Mouse (Mus musculus): ENCODE data around the gene Csrp3.

Gene Csrp3

DNA sequence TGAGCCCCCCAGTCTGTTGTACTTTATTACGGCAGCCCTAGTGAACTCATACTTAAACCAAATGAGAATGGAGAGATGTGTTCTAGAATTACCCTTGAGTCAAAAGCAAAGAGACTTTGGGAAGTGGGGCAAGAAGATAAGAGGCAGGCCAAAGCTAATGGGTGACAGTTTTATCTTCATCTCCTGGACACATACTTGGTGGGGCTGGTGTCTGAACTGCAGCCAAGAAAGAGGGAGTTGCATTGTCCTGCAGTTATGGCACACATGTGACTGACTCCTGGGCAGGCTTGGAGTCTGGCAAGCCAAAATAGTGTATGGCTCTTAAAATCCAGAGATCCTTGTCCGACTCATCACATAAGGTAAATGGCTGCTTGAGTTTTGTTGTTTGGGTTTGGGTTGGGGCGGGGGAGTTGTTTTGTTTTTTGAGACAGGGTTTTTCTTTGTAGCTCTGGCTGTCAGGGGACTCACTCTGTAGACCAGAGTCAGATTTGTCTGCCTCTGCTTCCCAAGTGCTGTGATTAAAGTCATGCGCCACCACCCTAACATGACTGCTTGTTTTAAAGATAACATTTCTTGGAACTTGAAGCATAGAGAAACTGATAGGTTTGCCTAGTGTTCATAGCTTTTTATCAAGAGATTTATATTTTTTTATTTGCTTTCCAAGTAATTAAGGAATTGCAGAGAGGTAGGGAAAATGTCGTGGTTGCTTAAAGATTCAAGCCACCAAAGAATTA lies 18.5 kb downstream of the Csrp3 start:
- DNase-seq (ENCODE audit: low spot score): no peak

DNA sequence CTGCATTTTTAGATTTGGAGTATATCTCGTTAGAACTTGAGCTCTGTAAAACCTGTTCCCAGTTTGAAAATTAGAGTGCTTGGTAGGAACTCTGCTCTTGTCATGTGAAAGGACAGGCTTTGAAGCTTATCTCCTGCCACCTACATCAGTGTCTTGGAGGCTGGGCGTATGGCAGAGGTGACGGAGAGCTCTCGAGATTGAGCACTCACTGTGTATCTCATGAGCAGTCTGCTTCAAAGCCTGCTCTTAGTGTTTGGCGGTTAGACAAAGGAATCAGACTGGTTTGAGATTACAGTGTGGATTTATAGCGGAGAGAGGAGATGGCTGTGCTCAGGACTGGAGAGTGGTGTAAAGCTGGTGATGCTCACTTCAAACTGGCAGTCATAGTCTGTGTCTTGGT lies 22.7 kb downstream of the Csrp3 start:
- no peak for DNase-seq (ENCODE audit: low spot score)

DNA sequence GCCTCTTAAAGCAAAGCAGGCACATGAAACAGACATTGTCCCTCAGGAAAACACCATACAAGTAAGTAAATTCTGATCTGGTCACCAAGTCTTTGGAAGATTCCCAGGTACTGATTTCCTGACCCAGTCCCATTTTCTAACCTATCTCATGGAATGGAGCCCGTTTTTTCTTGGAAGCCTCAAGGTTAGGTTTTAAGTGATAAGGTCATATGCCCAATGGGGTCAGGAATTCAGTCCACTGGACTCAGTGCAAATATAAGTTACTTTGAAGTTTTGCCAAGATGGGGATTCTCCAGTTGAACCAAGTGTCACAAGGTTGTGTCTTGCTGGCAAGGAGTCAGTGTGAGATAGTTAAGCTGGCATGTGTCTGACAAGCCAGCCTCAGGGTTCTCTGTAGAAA lies 23.2 kb downstream of the Csrp3 start:
- no peak for DNase-seq (ENCODE audit: low spot score)

DNA sequence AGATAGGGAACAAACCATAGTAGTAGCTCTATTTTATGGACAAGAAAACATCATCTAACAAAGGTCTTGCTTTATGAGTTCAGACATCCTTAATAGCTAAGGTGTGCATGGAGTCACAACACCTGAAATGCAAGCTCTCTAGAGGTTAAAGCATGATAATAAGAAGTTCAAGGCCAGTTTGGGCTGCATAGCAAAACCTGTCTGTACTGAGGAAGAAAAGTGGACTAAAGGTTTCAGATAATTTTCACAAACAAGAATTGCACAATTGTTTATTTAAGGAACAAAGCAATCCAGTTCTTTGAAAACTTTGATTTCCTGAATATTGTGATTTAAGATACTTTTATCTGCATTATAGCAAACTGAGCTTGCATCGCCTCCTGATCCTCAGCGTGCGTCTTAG lies 24.2 kb downstream of the Csrp3 start:
- no peak for DNase-seq (ENCODE audit: low spot score)

DNA sequence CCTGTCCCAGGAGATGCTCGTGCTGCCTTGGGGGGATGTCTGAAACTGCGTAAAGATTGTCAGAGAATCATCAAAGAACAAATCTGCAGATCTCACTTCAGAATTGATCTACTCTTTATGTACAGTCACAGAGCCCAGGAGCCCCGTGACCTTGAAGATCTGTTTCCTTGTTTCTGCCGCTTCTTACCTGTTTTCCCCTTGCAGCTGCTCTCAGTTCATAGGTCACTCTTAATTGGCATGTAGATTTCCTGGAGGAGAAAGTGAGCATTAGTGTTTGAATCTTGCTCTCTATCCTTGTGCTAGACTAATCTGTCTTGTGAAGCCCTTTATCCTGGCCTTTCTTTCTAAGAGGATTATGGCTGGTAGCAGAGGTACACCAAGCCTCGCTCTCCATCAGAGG lies 26.2 kb downstream of the Csrp3 start:
- DNase-seq (ENCODE audit: low spot score): no peak

DNA sequence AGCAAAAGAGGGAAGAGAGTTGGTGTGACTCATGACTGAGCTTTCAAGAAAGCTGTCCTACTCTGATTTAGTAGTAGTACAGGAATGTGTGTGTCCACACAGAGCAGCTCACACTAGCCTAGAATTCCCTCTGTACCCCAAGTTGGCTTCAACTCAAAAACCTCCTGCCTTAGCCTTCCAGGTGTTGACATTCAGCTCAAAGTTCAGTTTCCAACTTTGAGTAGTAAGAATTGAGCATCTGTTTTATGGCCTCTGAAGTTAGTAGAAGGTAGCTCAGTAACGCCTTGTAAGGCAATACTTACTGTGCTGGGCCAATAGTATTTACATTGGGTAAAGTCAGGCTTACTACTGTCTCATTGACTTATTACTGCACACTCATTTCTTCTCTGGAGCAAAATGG lies 34.2 kb downstream of the Csrp3 start:
- DNase-seq (ENCODE audit: low spot score): no peak

DNA sequence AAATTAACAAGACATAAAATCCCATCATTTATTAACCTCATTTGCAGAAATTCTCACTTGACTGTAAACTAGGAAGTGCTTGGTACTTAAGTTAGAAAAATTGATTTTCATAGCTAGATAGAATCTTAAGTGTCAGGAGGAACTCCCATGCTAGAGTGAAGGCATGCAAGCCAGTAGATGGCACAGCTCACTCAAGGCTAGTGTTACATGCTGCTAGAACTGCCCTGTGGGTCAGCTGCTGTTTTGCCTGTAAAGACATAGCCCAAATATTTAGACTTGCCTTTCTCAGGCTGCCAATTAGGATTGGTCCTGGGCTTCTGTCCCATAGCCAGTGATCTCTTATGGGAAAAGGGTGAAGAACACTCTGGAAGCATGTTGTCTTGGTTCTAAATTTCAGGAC lies 35.5 kb downstream of the Csrp3 start:
- DNase-seq (ENCODE audit: low spot score): no peak

DNA sequence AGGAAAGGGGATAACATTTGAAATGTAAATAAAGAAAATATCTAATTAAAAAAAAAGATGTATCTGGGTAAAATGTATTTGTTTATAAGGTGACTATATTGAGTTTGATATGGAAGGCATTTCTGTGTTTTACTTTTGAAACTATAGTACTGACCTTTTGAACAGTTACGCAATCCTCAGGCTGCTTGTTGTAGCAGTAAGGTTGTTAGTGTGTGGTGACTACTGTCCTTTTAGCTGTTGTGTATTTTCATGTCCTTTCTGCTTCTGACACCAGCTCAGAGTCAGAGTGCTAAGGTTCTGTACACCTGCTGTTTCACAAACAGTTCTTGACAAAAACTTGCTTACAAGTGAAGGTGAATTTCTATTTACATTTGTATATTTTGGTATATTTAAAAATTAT lies 37.2 kb downstream of the Csrp3 start:
- DNase-seq (ENCODE audit: low spot score): no peak

DNA sequence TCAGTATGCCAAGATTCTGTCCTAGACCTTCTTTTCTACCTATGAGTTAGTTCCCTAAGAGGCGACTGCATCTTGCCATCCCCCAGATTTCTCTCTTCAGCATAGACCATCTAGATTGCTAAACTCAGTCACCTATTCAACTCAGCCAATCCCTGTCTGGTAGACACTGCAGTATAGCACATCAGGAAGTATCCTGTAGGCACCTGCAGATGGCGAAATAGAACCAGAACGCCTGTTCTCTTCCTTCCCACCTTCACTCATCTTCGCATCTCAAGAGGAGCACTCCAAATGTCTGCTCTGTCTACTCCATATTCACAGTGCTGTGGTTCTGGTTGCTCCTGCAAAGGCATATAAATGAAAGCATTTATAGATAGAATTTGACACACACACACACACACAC lies 41.2 kb downstream of the Csrp3 start:
- no peak for DNase-seq (ENCODE audit: low spot score)

DNA sequence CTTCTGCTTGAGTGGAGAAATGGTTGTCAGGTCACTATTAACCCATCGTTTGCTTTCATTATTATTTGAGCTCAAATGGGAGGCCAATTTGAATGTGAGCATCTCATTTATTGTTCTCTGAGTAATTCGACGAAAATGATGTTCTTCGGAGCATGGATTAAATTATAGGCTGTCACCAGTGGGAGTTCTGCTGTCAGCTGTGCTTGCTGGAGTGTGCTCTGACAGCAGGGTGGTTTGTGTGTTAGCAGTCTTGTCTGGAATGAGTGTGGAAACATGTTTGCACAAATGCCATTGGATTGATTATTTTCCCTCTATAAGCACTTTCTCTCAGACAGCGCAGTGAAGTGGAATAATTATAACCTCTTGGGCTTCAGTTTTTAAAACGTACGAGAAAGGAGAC lies 44.5 kb downstream of the Csrp3 start:
- DNase-seq (ENCODE audit: low spot score): no peak

DNA sequence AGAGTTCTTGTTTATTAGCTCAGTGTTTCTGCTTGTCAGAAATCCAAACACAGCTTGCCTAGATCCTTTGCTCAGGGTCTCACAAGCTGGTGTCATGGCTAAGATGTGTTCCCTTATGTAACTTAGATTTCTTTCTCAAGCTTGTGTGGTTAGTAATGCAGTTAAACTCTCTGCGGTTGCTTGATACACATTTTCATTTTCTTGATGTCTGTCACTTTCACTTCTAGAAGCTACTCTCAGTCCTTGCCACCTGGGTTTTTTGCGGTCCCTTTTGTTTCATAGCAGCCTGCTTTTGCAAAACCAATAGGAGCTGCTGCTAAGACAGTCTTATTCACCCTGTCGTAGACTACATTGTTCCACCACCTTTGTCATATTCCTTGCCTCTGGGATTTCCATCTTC lies 52.7 kb downstream of the Csrp3 start:
- no peak for DNase-seq (ENCODE audit: low spot score)

DNA sequence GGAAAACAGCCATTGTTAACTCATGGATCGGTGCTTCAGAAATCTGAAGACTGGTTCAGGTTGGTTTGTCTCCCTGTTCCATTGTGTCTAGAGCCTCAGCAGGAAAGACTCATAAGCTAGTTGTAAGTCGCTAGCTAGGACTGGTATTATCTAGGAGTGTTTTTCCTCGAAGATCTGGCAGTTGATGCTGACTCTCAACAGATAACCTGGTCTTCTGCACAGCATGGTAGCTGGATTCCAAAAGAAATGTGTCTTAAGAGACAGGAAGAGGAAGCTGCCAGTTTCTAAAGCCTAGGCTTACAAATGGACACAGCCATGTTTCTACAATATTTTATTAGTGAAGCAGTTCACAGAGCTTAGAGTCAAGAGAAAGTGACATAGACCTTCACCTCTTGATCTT lies 56.4 kb downstream of the Csrp3 start:
- no peak for DNase-seq (ENCODE audit: low spot score)

DNA sequence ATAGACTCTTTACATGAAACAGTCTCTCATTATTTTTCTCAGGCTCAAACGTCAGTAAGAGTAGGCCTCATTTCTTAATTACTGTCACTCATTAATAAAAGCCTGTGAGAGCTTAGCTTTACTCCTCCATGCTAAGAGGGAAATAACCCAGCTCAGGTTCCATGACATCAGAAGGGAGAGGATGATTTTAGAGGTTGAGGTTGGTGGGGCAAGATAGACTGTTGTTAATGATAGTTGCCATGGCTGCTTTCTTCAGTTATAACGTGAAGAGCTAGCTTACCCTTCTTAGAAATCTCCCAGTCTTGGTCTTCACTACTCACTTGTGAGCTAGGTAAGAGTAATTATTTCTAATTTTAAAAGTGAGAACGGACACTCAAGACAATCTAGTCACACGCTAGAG lies 57.7 kb downstream of the Csrp3 start:
- no peak for DNase-seq (ENCODE audit: low spot score)

DNA sequence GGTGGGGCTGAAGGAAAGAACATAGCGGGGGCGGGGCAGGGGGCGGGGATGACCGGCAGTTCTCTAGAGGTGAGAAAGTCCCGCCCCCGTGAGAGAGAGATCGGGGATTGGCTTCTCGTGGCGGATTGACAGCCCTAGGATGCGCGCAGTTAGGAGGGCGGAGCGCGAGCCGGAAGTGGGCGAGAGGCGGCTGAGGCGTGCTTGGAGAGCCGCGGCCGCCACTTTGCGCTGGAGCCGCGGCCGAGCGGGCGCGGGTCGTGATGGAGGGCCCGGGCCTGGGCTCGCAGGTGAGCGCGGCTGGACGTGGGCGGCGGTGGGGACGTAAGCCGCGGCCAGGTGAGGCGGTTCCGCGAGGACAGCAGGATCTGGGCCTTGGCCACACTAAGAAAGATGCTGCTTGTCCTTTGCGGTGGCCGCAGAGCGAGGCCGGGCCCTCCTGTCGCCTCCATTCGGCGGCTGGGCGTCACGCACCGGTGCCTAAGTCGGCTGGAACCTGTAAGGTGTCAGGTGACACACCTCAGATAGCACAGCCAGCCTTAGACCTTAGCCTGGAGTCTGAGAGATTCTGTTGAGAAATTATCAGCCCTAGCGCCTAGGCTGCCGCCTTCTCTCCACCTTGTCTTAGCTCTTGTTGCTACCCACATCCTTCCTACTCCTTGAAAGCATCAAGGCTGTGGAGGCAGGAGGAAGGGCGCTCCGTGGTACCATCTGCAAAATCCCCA lies 58.8 kb downstream of the Csrp3 start, which contains the start of gene Zdhhc13:
Gene Zdhhc13, plus strand, starts transcription at position 153 of the 722 bp plus-strand sequence.
- DNase-seq (ENCODE audit: low spot score): peak; percentile 93

DNA sequence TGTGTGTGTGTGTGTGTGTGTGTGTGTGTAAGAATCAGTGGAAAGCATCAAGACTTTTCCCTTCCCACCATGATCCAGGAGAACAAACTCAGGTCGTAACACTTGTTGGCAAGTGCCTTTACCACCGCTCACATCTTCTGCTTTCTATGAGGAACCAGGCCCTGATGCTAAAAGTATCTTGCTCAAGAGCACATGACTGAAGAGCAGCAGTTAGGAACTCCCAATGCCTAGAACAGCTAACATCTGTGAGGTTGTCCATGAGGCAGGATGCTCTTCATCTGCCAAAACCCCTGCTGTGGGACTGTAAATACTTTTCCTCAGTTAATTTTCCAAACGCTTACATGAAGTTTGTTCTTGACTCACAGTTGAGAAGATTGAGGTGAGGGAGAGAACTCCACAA lies 59.5 kb downstream of the Csrp3 start:
- no peak for DNase-seq (ENCODE audit: low spot score)

DNA sequence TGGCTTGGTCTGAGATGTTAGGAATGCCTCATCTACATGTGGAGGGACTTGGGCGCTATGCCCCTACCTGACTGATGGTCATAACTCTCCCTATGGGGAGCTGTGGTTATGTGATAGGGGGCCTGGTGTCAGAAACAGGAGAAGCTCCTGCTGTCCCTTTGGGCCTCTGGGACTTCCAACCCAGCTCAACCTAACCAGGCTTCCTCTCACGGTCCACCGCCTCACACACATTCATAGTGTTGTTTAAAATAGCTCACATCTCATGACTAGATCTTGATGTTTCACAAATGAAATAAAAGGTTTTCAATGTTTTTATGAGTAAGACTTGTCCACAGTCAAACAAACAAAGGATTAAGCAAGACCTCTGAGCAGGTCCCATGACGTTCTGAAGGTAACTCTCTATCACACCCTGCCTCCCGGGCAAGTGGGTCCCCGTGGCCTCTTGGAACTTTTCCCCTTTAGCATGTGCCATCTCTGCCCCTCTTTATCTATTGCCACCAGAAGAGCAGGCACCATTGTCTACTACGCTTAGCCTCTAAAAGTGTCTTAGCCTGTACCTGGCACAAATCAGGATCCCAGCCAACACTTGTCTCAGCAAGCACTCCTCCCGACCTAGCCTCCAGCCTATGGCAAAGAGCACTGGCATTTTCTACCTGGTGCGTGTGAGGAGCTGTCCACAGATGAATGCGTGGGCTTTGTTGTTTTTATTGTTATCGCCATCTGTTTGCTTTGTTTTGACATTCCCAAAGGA lies 62.9 kb downstream of the Csrp3 start:
- no peak for DNase-seq (ENCODE audit: low spot score)

DNA sequence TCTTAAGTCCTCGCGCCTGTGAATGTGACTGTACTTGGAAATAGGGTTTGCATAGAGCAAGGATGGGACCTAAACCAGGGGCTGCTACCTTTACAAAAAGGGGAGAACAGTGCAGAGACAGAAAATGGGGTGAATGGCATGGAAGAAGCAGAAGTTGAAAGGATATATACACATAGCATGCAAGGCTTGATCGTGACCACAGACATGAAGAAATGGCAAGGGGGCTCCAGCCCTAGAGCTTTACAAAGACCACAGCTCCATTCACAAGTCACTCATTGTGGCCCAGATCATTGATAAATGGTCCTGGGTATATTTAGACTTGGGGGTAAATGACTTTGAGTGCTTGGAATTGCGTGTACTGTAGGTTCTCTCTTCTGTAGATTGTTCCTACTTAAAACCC lies 65.4 kb downstream of the Csrp3 start:
- no peak for DNase-seq (ENCODE audit: low spot score)

Data from testis, postnatal 10 days (tissue).